Mouse (Mus musculus): Measurements from ENCODE around the gene Dmtf1. TPM values are rescaled to one million over a fixed set of nuclear protein-coding genes. Genes with fewer than 3 reads are reported as not detected.

Dmtf1 gene
- total RNA-seq, 2 experiments from 2014 or later: 14.1 to 19.4 TPM

DNA sequence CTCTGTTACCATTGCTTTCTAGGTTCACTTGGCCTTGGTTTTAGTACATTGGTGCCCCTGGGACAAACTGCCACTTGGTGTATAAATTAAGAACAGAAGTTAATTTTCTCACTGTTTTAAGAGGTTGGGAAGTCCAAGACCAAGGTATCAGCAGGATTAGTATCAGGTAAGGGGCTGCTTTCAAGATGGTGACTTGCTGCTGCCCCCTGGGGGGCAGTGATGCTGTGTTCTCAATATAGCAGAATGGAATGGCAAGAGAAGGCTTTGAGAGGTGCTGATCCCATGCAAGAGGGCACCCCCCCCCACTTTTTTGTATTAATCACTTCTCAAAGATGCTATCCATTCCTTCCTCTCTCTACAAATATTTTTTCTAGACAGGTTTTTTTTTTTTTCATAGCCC is 52.0 kb downstream of the Dmtf1 start:
- ATAC-seq (replicated peaks; ENCODE audit: low FRiP score, poor library complexity, severe bottlenecking): no peak

DNA sequence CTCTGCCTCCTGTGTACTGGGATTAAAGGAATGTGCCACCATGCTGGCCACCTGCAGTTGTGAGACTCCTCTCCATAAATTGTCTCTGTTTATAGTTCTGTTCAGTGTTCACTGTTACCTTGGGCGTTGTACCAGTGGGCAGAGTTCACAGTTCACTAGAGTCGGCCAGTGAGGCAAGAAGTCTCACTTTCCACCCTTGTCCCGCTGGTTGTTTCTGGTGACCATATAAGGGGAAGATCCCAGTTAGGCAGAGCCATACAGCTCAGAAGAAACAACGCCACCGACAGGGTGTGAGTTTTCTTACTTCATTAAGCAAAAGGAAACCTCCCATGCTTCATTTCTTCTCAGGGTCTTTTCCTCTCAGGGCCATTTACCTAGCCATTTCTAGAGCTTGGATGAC is 53.1 kb downstream of the Dmtf1 start:
- ATAC-seq (replicated peaks; ENCODE audit: low FRiP score, poor library complexity, severe bottlenecking): no peak

DNA sequence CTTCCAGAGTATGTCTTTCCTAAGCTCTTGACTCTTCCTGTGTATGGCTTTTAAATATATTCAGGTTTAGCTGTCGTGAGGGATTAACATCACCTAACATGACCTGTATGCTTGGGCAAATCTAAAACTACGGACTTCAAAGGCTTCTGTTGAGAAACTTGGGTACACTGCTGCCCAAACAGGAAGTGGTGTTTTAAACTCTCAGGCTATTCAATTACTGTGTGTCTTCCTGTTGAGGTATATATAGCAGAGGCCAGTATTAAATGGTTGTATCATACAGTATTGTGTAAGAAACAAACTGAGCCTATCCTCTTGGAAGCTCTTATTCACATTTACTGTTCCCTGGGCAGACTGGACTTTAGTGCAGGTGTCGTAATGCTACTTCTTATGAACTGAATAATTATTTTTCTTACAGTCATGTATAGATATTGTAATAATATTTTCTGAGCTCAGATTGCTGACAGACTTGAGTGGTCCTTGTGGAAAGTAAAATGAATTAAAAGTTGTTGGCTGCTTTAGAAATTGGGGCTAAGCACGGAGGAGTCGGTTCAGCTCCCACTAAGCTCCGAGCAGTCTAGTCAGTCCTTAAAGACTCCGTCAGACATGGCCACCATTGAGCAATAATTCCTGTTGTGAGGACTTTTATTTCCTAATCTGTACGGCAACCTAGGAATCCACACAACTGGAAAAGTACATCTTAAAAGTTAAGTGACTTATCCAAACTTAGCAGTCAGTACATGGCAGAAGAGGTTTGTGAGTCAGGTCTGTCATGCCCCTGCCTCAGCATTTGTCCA is 54.1 kb downstream of the Dmtf1 start:
- no peak for ATAC-seq (replicated peaks; ENCODE audit: low FRiP score, poor library complexity, severe bottlenecking)

DNA sequence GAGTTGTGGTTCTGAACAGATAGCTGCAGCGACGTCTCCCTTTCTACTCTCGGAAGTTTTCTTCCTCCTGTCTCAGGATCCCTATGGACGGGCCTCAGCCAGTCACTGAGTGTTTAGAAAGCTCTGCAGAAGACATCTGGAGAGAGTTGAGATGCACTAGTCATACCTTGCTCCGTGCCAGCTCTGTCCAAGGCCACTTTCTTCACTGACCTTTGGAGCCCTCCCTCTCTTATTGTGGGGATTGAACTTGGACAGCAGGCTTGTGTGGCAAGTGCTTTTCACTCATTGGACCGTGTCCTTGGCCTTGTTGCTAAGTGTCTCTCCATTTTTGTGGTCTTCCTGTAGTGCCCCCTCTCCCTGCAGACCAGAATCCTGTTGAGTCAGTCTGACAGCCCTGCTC is 54.8 kb downstream of the Dmtf1 start:
- ATAC-seq (replicated peaks; ENCODE audit: low FRiP score, poor library complexity, severe bottlenecking): no peak

DNA sequence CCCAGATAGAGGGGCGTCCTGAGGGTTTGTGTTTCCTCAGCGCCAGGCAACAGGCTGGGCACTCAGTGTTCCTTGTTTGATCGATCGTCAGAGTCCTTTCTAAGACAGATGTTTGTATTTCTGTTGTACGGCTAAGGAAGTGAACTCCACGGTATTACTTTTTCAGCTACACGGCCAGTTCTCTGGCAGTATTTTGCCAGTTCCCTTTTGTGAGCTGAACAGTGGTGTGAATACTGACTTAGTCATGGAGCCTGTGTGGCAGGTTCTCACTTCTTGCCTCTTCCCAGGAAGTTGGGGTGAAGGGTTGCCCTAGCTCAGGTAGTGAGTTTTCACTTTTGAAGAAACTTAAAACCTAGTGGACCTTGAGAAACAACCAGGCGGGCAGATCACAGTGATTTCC is 57.6 kb downstream of the Dmtf1 start:
- ATAC-seq (replicated peaks; ENCODE audit: low FRiP score, poor library complexity, severe bottlenecking): no peak

DNA sequence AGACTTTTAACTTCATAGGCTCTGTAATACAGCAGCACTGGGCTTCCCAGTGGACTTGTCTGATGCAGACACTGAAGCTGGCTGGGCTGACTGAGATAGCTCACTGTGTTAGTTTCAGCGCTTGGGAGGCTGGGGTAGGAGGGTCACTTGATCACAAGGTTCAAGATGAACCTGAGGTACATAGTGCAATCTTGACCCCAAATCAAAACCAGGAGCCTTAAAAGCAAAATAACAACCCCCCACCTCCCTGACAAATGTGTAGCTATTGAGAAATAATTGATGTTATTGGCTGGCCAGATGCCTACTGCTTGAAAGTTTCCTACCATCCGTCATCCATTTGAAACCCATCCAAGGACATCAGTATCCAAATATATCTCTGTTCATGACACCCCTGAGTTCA is 58.9 kb downstream of the Dmtf1 start:
- no peak for ATAC-seq (replicated peaks; ENCODE audit: low FRiP score, poor library complexity, severe bottlenecking)

DNA sequence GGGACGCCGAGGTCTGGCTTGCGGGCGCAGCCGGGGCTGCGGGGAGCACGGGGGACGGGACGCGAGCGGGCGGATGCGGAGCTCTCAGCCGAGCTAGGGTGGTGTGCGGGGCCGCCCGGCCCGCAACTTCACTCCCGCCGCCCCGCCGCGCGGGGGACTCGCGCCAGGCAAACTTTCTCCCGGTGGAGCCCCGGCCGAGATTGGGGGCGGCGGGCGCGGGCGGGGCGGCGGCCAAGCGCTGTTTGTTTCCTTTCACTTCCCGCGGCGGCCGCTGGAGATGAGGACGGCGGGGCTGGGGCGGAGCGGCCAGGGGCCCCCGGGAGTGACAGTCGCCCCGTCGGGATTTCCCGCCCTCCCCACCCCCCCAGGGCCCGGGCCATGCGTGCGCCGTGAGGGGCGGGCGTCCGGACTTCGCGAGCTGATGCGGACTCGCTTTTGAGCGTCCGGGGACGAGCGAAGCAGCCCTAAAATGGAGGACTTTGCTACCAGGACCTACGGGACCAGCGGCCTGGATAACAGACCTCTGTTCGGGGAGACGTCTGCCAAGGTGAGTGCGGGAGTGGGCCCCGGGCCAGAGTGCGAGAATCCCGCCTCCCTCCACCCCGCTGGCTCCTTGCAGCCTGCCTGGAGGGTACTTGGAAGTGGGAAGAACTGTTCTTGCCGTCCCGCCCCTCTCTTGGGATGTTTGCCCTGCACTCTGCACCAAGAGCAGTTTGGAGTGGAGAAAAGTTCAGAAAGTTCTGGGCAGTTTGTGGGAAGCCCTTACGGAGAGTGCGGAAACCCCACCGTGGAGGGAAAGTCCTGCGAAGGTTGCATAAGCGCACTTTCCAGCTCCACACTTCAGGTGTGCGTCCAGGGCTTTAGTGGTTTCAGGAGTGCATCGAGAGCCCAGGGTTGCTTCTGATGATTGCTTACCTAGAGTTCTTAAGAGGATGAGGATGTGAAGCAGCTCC is 60.5 kb downstream of the Dmtf1 start:
- no peak for ATAC-seq (replicated peaks; ENCODE audit: low FRiP score, poor library complexity, severe bottlenecking)

DNA sequence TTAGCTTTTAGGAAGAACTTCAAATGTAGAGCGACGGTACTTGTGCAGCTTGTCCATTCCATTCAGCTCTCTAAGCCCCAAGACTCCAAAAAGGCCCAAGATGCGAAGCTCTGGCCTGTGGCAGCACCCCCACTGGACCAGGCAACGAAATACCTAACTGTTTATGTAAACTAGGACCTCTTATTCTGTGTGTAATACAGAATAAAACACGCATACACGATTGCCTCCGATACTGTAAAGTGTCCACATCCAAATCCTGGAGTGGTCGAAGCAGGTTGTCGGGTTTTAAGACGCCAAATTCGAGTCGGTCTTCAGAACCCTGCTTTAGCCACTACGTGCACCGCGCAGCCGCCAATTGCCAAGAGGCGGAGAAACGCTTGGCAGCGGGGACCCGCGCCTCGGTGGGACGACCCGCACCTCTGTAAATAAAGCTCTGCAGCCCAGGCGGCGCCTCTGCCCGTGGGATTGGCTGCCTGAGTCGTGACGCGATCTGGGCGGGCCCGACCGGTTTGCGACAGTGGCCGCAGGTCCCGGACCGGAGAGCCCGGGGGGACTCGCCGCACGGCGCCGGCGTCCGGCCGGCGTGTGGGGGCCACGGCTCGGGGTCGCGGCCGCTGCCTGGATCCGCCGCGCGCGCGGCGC is 61.2 kb downstream of the Dmtf1 start, which contains the start of gene Tmem243:
Gene Tmem243 (plus strand): TSS at position 462 of the 642 bp plus-strand sequence.
- peak; percentile 73 for ATAC-seq (replicated peaks; ENCODE audit: low FRiP score, poor library complexity, severe bottlenecking)

DNA sequence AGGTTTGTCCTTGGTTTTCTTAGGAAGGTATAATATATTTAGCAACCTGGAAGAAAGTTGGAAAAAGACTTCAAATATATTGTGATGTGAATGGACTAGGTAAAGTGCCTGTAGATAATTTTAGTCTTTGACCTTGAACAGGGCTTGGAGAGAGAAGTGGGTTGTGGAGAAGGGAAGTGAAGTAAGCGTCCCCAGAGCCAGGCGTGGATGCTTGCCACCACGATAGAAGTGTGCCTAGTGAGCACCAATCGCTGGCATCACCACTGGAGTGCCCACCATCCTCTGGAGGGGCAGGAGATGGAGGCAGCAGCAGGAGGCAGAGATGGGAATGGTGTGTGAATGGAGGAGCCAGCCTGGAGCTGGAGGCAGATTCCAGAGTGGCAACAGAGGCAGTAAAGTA is 68.1 kb downstream of the Dmtf1 start:
- ATAC-seq (replicated peaks; ENCODE audit: low FRiP score, poor library complexity, severe bottlenecking): no peak

DNA sequence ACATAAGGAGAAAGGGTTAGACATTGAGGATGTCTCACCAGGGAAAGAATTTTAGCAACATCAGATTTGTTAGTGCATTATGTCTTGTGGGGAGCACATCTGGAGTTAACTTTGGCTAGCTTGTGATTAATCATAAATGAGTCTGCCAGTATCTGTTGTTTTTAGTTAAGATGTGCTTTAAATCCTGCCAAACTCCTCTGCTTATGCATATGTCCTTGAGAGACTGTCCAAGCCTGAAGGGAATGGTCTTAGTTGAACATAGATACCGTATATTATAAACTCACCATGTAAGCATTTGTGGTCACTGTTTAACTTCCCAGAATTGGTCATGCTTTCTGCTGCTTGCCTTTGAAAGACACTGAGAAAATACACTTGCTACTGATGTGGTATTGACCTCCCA is 68.9 kb downstream of the Dmtf1 start:
- ATAC-seq (replicated peaks; ENCODE audit: low FRiP score, poor library complexity, severe bottlenecking): no peak

DNA sequence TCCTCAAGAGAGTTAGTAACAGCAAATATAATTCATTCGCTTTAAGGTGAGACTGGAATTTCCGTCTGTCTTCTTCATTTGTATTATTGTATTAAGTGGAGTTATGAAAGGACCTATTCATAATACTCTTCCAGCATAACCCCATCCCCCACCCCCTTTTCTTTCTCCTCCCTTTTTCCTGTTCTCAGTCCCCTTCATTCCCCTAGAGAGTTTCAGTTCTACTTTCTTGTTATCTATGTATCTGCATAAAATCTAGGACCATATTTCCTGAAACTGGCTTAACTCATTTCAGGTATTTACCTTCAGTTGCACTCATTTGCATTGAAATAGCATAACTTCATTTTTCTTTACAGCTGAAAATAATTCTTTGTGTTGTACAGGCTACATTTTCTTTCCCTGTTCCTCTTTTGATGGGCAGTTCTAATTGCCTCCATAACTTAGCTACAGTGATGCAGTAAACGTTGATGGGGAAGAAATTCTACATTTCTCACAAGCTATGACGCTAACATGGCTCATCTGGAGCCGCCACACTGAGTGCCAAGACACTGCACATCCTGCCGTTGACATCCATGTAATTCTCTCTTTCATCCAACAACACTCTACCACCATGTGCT is 71.0 kb downstream of the Dmtf1 start:
- no peak for ATAC-seq (replicated peaks; ENCODE audit: low FRiP score, poor library complexity, severe bottlenecking)

DNA sequence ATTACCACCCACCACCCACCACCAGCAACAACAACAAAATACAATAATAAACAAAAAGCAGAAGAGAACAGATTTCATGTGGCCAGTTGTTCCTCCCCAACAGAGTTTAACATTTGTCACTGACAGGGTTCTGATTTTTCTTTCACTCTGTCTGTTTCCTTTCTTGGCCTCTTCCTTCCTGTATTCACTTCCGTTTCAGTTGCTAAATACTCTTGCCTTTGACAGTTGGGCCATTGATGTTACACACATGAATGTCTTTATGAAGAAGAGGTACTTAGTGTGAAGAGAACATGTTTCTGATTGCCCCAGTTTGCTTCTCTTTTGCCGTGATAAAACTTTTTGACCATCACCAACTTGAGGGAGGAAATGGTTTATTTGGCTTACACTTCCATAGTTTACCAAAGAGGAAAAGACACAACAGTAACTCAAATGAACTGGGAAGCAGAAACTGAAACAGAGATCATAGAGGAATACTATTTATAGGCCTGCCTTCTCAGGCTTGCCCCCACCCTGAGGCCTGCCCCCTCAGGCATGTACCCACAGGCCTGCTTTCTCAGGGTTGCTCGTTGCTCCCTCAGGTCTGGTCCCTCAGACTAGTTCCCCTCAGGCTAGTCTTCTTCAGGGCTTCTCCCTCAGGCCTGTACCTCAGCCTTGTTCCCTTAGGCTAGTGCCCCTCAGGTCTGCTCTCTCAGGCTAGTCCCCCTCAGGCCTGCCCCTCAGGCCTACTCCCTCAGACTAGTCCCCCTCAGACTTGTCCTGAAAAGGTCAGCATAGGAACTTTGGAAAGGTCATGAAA is 74.5 kb downstream of the Dmtf1 start:
- no peak for ATAC-seq (replicated peaks; ENCODE audit: low FRiP score, poor library complexity, severe bottlenecking)

DNA sequence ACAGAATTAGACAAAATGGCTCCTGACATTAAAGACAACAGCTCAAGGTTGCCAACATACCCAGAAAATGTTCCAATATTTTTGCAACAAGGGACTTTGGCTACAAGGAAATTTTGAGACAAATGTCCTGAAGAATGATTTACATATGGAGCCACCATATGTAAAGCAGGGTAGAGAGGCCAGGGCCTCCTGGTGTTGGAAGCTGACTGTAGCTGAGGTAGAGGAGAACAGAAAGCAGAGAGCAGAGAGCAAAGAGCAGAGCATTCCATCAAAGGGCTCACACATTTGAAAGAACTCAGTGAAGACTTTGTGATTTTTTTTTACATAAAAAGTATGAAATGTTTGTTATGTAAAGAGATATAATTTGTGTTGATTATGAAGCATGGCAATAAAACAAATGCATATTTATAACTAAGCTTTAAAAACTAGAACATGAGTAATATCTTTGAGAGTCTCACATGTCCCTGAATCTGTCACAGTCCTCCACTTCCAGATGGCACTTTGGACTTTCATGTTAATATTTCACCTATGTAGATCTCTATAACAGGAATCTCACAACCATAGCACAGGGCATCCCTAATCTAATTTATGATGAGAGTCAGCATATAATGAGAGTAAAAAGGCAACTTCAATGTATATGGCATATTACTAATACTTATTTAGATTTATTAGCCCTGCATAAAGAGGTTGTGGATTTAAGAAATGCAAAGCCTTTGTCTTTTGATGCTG is 81.6 kb downstream of the Dmtf1 start:
- no peak for ATAC-seq (replicated peaks; ENCODE audit: low FRiP score, poor library complexity, severe bottlenecking)

DNA sequence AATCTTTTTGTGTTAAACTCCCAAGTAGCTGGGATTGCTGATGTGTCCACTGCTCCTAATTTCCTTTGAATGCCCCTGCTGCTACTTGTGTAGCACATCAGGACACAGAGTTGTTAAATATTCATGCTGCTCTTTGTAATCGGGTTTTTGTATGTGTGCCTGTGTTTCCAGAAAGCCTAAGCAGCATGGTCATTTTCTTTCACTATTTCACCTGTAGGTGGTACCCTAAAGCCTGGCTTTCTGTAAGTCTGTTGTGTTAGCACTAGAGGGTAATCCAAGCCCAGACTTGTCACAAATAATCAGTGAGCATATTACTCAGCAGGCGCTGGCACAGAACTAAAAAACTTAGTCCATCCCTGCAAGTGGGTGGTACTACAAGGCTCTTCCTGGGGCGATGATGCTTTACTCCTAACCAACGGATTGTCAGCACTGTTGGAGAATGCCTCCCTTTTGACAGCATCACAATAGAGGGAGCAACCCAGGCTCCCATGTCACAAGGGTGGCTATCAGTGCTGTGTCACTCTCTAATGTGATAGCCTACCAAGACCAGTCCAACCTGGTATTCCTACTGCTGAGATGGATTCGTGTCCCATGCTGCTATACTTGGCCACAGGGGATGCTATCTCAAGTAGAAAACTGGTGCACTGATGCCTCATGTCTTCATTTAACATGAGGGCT is 88.3 kb downstream of the Dmtf1 start:
- no peak for ATAC-seq (replicated peaks; ENCODE audit: low FRiP score, poor library complexity, severe bottlenecking)

DNA sequence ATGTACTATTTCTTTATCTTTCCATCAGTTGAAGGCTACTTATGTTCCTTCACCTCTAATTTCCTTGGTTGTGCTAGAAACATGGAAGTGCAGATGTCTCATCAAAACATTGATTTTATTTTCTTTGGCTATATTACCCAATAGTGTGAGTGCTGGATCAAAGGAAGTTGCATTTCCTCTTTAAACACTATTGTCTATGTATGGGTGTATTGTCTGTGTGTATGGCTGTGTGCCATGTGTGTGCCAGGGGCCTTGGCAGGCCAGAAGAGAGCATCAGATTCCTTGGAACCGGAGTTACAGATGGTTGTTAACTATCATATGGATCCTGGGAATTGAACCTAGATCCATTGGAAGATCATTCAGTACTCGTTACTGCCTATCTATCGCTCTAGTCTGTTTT is 90.2 kb downstream of the Dmtf1 start:
- no peak for ATAC-seq (replicated peaks; ENCODE audit: low FRiP score, poor library complexity, severe bottlenecking)

DNA sequence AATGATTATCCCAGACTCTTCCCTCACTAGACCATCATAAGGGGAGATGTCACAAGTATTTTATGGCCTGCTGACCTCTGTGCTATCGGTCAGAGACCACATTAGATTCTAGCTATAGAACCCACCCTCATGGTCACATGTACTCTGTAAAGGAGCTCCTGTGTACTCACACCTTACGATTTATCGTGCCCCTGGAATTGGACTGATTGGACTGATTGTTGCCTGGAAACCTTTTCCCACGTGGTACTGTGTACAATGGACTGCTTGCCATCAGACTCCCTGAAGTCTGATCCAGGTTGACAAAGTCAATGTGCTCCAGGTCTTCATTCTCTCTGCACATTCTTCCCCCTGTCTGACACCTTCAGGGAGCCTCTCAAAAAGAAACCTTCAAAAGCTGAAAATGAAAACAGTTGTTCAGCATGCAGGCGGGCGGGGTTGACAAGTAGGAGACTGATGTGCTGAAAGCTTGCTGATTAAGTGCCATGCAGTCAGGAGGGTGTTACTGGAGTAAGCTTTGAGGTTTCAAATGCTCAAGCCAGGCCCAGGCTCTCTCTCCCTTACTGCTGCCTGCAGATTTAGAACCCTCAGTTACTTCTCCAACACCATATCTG is 91.9 kb downstream of the Dmtf1 start:
- ATAC-seq (replicated peaks; ENCODE audit: low FRiP score, poor library complexity, severe bottlenecking): no peak

DNA sequence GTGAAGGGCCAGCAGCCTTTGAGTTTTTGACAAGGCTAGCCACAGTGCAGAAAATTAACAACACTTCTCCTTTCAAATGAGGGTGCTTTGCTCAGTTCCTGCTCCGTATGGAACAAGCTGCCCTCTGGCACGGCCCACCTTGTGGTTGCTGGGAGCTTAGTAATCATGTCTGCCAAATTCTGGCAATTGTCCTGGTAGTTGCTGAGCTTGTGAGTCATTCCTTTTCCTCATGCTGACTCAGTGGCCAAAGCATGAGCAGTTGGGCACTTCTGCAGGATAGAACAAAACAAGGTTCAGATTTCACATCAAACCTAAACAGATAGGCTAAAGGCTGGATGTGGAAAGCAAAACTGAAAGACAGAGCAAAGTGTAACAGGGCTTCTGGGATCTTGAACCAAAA is 92.7 kb downstream of the Dmtf1 start:
- ATAC-seq (replicated peaks; ENCODE audit: low FRiP score, poor library complexity, severe bottlenecking): no peak

Measured in erythroblast, adult 5-6 weeks (primary cell).